Mouse (Mus musculus) Muller cell, postnatal 12 days (primary cell): ENCODE measurements around the gene Rad51d.
"Not testable (repeated sequence)": the region's sequence is repeated elsewhere in the genome, so short reads cannot be mapped to it uniquely, and the experiment has no call there.

Experiments used
- DNase-seq: peaks from one replicate; pipeline ENCODE4 v3.0.0-alpha.2; 2015; ENCODE audit errors: inconsistent ontology term

The Rad51d gene

GRCm38 (mm10) chr11:82890342-82890762 lies at the start of gene Rad51d:
Gene Rad51d, minus strand, starts transcription at chr11:82890614.
- peak; percentile 97 for DNase-seq

- DNase-seq: no peak
Measured at GRCm38 (mm10) chr11:82933186-82933585, 42.8 kb upstream of the Rad51d start.

GRCm38 (mm10) chr11:82931671-82932450 lies 41.4 kb upstream of the Rad51d start:
- not testable (repeated sequence) for DNase-seq

- not testable (repeated sequence) for DNase-seq
Measured at GRCm38 (mm10) chr11:82931161-82931560, 40.7 kb upstream of the Rad51d start.

- not testable (repeated sequence) for DNase-seq
Measured at GRCm38 (mm10) chr11:82930391-82930955, 40.1 kb upstream of the Rad51d start.

- no peak for DNase-seq
Measured at GRCm38 (mm10) chr11:82929633-82929950, 39.2 kb upstream of the Rad51d start.

- no peak for DNase-seq
Measured at GRCm38 (mm10) chr11:82928897-82929632, 38.7 kb upstream of the Rad51d start.

- DNase-seq: not testable (repeated sequence)
Measured at GRCm38 (mm10) chr11:82923910-82924309, 33.5 kb upstream of the Rad51d start.

- no peak for DNase-seq
Measured at GRCm38 (mm10) chr11:82921691-82922090, 31.3 kb upstream of the Rad51d start.

- no peak for DNase-seq
Measured at GRCm38 (mm10) chr11:82920768-82921167, 30.4 kb upstream of the Rad51d start.

GRCm38 (mm10) chr11:82914711-82915352 lies 24.4 kb upstream of the Rad51d start:
- DNase-seq: peak; percentile 61

GRCm38 (mm10) chr11:82910679-82911389 lies 20.4 kb upstream of the Rad51d start:
- no peak for DNase-seq

- DNase-seq: no peak
Measured at GRCm38 (mm10) chr11:82910250-82910649, 19.8 kb upstream of the Rad51d start, which contains the start of gene Unc45b. Gene Unc45b, plus strand, starts transcription at chr11:82910550.

GRCm38 (mm10) chr11:82908608-82908989 lies 18.2 kb upstream of the Rad51d start:
- DNase-seq: no peak

GRCm38 (mm10) chr11:82907651-82908607 lies 17.5 kb upstream of the Rad51d start, which contains the start of gene Nle1:
Gene Nle1, minus strand, starts transcription at chr11:82908411.
- DNase-seq: peak; percentile 86

- DNase-seq: no peak
Measured at GRCm38 (mm10) chr11:82905816-82906215, 15.4 kb upstream of the Rad51d start.

GRCm38 (mm10) chr11:82904952-82905351 lies 14.5 kb upstream of the Rad51d start:
- no peak for DNase-seq

GRCm38 (mm10) chr11:82901606-82902310 lies 11.3 kb upstream of the Rad51d start:
- no peak for DNase-seq

- DNase-seq: no peak
Measured at GRCm38 (mm10) chr11:82899720-82900119, 9.3 kb upstream of the Rad51d start.

- no peak for DNase-seq
Measured at GRCm38 (mm10) chr11:82897478-82897877, 7.1 kb upstream of the Rad51d start.
